Mouse (Mus musculus) gonadal fat pad, adult 2 months (tissue): ENCODE results near the gene Inka2. TPM values are rescaled to one million over a fixed set of nuclear protein-coding genes. Genes with fewer than 3 reads are reported as not detected.

Experiments
- DNase-seq: peaks from one replicate; pipeline ENCODE4 v3.0.0-alpha.2; 2012; ENCODE audit warnings: low read depth
- polyA plus RNA-seq: library from polyadenylated mRNA; depleted of rRNA; stranded (reverse); fragments of >200 nt; gene quantifications from 2 replicates; pipeline ENCODE4 v1.2.3, GENCODE M21; 2012

The Inka2 gene
- polyA plus RNA-seq, 1 experiment, result 3.8 TPM

GRCm38 (mm10) chr3:105721681-105722201 lies 17.3 kb downstream of the Inka2 start:
- DNase-seq, result no peak

DNA sequence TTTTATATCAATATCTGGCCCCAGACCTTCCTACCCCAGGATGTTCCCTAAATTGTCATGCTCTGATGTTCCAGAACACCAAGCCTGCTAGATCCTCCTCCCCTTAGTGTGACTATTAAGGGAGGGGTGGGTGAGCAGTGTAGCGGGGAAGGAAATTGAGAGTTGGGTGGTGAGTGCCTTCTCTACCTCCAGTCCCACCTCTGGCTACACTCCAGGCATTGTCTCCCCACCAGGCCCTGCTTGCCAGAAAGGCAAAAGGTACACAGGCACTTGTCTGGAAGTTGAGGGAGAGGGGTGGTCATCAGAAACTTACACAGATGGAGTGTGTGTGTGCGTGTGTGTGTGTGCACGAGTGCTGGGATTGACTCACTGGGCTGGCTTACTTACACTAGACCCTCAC lies 18.1 kb downstream of the Inka2 start:
- no peak for DNase-seq

- no peak for DNase-seq
Observed at GRCm38 (mm10) chr3:105726037-105726436, 21.6 kb downstream of the Inka2 start.

GRCm38 (mm10) chr3:105732360-105732759 lies 28.0 kb downstream of the Inka2 start:
- no peak for DNase-seq

- no peak for DNase-seq
Observed at GRCm38 (mm10) chr3:105733538-105733937, 29.1 kb downstream of the Inka2 start.

DNA sequence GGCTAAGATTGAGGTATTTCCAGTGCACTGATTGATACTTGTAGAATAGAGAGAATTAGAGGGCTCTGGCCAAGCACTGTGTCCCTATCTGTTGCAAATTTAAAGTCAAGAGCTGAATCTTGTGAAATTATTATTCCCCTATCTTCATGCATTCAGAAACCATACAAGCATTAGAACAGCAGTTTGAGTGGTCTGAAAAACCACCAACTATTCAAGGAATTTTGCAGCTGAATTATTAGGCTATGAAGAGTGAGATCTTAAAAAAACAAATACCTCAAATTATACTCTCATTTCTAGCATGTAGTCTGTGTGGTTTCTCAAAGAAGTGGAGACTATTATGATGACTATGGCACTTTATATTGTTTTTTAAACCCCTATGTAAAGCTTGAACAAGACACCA lies 30.9 kb downstream of the Inka2 start:
- no peak for DNase-seq

DNA sequence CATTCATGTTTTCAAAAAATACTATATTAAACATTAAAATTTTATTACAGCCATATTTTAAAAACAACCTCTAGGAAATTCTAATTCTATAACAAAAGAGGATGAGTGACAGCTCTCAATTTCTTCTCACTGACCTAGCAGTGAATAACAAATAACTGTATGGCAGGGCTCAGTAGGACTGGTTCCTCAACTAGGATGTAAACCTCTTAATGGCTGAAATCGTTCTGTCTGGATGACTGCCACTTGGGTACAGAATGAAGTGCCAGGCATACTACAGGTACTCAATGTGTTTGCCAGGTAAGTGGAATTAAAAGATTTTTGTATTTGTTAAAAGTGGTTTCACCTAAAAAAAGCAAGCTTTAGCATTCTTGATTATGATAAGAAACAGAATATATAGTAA lies 31.7 kb downstream of the Inka2 start:
- no peak for DNase-seq

GRCm38 (mm10) chr3:105737070-105737469 lies 32.7 kb downstream of the Inka2 start:
- DNase-seq, result no peak

GRCm38 (mm10) chr3:105737666-105738065 lies 33.3 kb downstream of the Inka2 start:
- no peak for DNase-seq

DNA sequence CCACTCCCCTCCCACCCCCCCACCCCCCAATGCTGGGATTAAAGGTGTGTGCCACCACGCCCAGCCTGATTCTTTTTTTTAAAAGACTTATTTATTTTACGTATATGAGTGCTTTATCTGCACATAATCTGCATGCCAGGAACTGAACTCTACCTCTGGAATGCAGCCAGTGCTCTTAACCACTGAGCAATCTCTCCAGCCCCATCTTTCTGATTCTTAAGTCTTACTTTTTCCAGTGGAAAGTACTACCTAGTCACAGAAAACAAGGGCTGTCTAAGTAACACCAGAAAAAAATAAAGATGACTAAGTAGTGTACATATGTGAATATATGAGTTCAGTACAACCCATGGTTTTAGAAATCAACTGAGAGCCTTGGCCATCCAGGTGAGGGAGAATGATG lies 42.1 kb downstream of the Inka2 start:
- no peak for DNase-seq

- no peak for DNase-seq
Observed at GRCm38 (mm10) chr3:105750810-105751209, 46.4 kb downstream of the Inka2 start.

GRCm38 (mm10) chr3:105754184-105754583 lies 49.8 kb downstream of the Inka2 start:
- DNase-seq, result no peak

GRCm38 (mm10) chr3:105755123-105755522 lies 50.7 kb downstream of the Inka2 start:
- no peak for DNase-seq

DNA sequence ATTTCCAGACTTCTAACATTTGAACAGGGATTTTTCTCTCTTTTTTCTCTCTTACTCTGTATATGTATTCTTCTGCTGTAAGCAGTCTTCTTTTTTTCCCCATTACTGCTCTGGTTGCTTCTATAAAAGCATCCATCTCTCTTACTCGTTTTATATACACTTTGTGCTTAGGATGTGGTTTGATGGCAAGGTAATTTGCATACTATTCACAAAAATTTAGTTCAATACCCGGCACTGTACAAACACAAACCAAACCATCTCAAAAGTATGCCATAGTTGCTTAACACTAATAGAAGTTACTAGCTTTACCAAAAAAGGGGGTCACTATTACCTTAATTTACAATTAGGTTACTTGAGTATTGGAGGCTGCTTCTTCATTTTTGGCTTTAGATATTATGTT lies 52.1 kb downstream of the Inka2 start:
- DNase-seq, result no peak

GRCm38 (mm10) chr3:105757323-105758083 lies 53.1 kb downstream of the Inka2 start:
- DNase-seq, result no peak

GRCm38 (mm10) chr3:105758098-105758497 lies 53.7 kb downstream of the Inka2 start:
- peak; percentile 57 for DNase-seq

DNA sequence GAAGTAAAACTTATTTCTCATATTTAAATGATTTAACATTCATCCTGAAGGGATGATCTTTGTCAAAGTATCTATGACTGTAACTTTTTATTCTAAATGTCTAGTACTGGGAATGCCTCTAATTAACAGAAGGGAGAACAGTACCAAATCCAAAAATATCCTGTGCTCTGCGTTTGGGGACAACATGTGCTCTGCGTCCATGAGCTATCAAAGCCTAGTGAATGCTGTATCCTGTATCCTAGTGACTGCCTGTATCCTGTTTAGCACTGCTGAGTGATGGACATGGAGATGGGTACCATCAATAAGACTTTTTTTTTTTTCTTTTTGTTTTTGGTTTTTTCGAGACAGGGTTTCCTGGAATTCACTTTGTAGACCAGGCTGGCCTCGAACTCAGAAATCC lies 54.3 kb downstream of the Inka2 start:
- DNase-seq, result no peak

DNA sequence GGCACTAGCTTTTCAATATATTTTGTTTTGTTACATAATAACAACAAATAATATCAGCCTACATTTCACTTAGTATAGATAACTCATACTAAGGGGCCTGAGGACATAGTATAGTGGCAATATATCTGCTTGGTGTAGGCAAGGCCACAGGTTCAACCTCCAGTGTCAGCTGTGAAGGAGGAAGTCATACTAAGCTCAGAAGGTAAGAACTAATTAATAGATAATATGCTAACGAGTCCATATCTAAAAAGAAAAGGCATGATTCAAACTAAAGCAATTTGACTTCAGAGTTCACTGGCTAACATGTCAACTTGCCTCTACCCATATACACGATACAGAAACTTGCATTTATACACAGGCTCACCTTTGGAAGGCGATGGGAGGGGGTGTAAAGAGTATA lies 55.7 kb downstream of the Inka2 start:
- DNase-seq, result no peak

GRCm38 (mm10) chr3:105763132-105763851 lies 58.9 kb downstream of the Inka2 start:
- no peak for DNase-seq

DNA sequence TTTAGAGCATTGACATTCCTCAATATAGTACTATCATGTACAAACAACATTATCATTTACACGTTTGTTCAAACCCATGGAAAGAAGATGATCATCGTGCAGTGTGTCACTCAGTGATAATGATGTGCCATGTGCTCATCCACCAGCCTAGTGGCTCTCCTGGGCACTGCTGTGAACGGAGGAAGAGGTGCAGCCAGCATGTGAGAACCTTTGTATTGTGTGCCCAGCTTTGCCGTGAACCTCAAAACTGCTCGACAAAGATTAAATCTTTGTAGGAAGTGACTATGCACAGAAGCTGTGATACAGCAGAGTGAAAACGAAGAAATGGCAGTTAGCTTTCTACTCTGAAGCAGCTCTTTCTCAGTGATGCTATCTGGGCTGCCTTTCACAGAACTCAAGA lies 64.1 kb downstream of the Inka2 start:
- no peak for DNase-seq

- no peak for DNase-seq
Observed at GRCm38 (mm10) chr3:105769380-105769779, 65.0 kb downstream of the Inka2 start.
